Mouse (Mus musculus) embryonic facial prominence, embryonic 13.5 days (tissue): ENCODE data around the gene Gstt2. TPM values are rescaled to one million over a fixed set of nuclear protein-coding genes. Genes with fewer than 3 reads are reported as not detected.

Source experiments
- ATAC-seq: fragments of 200-750 bp; cut with Nextera tagmentation; 2 replicates; pipeline ENCODE4 v1.8.0; 2017; ENCODE audit warnings: low read depth; ENCODE audit not compliant: insufficient number of reproducible peaks, insufficient read depth, low FRiP score, low TSS enrichment
- H3K27ac ChIP-seq: fragments of 300-500 bp; sonication (generic); 2 replicates; pipeline ENCODE4 v1.5.1; 2015; ENCODE audit warnings: moderate library complexity, mild to moderate bottlenecking, inconsistent platforms
- H3K27me3 ChIP-seq: fragments of 300-500 bp; sonication (generic); 2 replicates; pipeline ENCODE4 v1.6.1; 2015; ENCODE audit warnings: mild to moderate bottlenecking, inconsistent platforms
- H3K36me3 ChIP-seq: fragments of 300-500 bp; sonication (generic); 2 replicates; pipeline ENCODE4 v1.6.1; 2015; ENCODE audit warnings: mild to moderate bottlenecking, inconsistent platforms
- H3K4me1 ChIP-seq: fragments of 300-500 bp; sonication (generic); 2 replicates; pipeline ENCODE4 v1.6.1; 2015; ENCODE audit warnings: inconsistent platforms
- H3K4me2 ChIP-seq: fragments of 300-500 bp; sonication (generic); 2 replicates; pipeline ENCODE4 v1.6.1; 2015; ENCODE audit warnings: moderate library complexity, mild to moderate bottlenecking, inconsistent platforms
- H3K4me3 ChIP-seq: fragments of 300-500 bp; sonication (generic); 2 replicates; pipeline ENCODE4 v1.5.1; 2015; ENCODE audit warnings: mild to moderate bottlenecking, inconsistent platforms
- H3K9ac ChIP-seq: fragments of 300-500 bp; sonication (generic); 2 replicates; pipeline ENCODE4 v1.6.1; 2015; ENCODE audit warnings: mild to moderate bottlenecking, inconsistent platforms
- H3K9me3 ChIP-seq: fragments of 300-500 bp; sonication (generic); 2 replicates; pipeline ENCODE4 v1.6.1; 2016; ENCODE audit warnings: inconsistent platforms
- WGBS: fragments of 180-500 bp; shearing (Covaris S2); methylation state at CpG from one replicate; pipeline ENCODE4 v1.1.7; 2015; ENCODE audit warnings: mixed read lengths; 5-methylcytosine and 5-hydroxymethylcytosine counted together
- polyA plus RNA-seq: library from polyadenylated mRNA; unstranded; fragments of >200 nt; fragmentation: Nextera tagmentation; extraction: Ambion mirVana; gene quantifications from 2 replicates; pipeline ENCODE4 v1.2.1, GENCODE M21; 2015

The Gstt2 gene
- 5.9 and 9.1 TPM in 2 replicates for polyA plus RNA-seq

DNA sequence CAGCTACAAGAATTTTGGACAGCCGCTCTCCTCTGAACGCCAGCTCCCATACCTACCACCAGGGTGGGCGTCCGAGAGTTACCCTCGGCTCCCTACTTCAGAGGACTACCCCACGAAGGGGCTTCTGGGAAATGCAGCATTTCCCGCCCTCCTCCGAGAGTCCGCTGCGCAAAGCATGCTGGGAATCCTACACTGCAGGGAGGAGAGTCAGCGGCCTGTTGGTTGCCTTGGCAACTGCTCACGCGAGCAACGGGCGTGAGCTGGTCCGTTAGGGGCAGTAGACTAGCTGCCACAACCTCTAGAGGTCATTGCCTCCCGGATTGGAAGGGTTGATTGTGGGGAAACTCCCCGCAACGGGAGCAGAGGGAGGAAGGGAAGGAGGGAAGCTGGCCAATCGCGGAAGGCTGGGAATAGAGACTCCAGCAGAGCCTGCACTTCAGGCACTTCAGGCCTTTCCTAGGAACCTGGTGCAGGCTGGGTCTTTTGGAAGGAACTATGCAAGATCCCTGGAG is at the start of gene Gstt2:
TSS of gene Gstt2 (minus strand) at position 177 of the 512 bp plus-strand sequence.
- Histone ChIP-seq H3K27ac (peak within 1 kb of the TSS; percentile 90), H3K27me3 (peaks cover 19% of the 10 kb centered on the region; the same call in 1 of the 2 replicates), H3K9ac (peak within 1 kb of the TSS; percentile 72), H3K36me3 (no peaks in the 10 kb centered on the region), H3K4me2 (peak within 1 kb of the TSS; percentile 63), H3K4me1 (peaks cover 49% of the 10 kb centered on the region), H3K4me3 (peak within 1 kb of the TSS; percentile 50), H3K9me3 (no peaks in the 10 kb centered on the region)
- under 1% methylated on average over 21 of the region's 21 CpGs for WGBS
- ATAC-seq, result peak; percentile 87

DNA sequence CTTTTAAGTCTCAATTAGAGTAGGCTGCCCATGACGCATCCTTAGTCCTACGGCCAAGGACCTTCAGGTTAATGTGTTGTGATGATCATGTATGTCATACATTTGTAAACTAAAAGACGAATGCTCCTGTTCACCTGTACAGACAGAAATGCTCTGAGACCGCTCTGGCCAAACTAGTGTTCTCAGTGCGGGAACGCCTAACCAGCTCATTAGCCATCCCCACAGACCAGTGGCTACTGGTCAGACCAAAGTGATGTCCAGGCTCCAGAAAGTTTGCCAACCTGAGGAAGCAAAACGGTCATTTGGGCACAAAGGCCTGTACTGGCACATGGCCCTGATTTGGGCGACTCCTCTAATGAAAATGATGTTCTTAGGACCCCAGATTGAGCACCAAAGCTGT is 47.5 kb upstream of the Gstt2 start:
- peaks cover 32% of the 10 kb centered on the region for H3K4me1 ChIP-seq
- ATAC-seq, result no peak
- WGBS, result 91% methylated on average over 8 of the region's 8 CpGs

DNA sequence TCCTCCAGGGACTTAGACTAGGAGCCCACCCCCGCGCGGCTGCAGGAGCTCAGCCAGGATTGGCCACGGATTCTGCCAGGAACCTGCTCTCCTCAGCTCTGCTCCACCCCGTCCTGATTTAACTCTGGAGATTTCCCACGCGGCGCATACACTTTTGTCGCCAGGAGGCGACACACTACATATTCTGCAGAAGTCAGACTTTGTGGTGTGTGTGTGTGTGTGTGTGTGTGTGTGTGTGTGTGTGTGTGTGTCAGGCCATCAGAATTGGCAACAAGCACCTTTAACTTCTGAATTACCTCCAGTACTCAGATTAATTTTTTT is 46.0 kb upstream of the Gstt2 start:
- Histone ChIP-seq H3K4me2 (peak overlapping the region; percentile 47), H3K4me3 (peak overlapping the region; percentile 3; the same call in 1 of the 2 replicates), H3K36me3 (no peaks in the 10 kb centered on the region), H3K9me3 (no peaks in the 10 kb centered on the region), H3K9ac (no peak overlapping the region), H3K27me3 (no peaks in the 10 kb centered on the region), H3K27ac (peak overlapping the region; percentile 55), H3K4me1 (peaks cover 26% of the 10 kb centered on the region)
- peak; percentile 52; the same call in 1 of the 2 replicates for ATAC-seq
- WGBS, result under 1% methylated on average over 10 of the region's 10 CpGs

More for the DNA sequence above, 47.5 kb upstream of the Gstt2 start:
- no peak overlapping the region for H3K9ac ChIP-seq
- H3K9me3 ChIP-seq, result no peaks in the 10 kb centered on the region
- no peak overlapping the region for H3K4me3 ChIP-seq
- no peaks in the 10 kb centered on the region for H3K27me3 ChIP-seq
- no peak overlapping the region for H3K4me2 ChIP-seq
- no peaks in the 10 kb centered on the region for H3K36me3 ChIP-seq
- H3K27ac ChIP-seq, result no peak overlapping the region

DNA sequence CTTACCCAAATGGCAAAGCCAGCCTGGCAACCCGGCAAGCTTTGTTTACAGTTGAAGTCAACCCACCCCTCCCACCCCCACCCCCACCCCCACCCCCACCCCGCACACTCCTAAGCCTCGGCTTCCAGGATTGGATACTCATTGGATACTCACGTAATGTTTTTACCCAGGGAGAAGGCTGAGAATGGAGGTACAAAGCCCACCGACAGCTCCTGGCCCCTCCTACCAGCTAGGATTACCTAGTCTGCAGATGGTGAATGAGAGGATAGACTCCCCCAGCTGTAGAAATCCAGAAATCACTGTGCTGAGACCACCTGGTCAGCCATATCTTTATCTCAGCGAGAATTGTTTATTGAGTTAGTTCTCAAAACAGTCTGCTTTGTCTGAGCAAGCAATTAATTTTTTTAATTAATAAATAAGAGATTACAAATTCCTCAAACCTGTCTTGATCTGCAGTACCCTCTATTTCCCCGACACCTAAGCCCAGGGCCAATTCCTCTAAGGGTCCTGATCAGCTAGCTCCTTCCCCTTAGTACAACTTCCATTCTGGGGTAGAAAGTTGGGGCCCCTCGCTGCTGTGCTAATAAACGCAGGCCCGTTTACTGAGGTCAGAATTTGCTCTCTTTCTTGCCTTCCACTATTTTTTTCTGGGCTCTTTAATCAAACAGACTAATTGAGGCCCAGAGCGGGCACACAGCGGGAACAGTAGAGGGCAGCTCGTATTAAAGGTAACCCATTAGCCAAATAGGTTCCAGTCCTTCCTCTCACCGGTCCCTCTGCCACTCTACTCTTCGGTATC is 45.4 kb upstream of the Gstt2 start:
- Histone ChIP-seq H3K4me3 (peak overlapping the region; percentile 3; the same call in 1 of the 2 replicates), H3K27ac (peak overlapping the region; percentile 83)

DNA sequence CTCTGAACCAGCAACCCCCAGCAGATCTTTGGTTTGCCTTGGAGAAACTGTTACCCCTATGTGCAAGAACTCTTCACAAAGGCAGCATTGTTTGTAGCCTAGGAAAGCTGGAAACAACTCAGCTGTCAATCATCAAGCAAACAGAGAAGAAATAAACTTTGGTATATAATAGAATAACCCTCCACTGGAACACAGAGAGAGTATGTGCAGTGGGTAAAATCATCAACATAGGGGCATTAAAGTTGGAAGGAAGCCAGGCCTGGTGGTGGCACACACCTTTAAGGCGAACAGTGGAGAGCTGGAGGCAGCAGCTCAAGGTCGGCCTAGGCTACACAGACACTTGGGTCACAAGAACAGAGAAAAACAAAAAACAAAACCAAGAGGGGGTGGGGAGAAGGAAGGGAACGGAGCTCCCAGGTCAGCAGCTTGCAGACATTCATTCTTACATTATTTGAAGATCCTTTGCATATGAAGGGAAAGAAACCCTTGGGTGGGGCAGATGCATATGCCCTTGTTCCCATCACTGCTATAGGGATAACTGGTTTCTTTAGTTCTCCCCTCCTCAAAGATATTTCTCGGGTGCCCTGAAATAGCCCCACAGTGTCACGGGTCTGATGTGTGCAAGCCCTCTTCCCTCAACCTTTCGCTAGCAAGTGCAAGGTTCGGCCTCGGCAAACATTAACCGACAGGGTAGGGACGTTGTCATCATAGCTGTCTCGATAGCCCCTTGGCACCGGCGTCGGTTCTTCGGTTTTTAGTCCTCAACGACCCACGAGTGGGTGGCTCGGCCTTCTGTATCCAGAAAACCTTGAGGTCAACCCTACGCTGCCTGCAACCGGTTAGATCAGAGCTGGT is 44.6 kb upstream of the Gstt2 start:
- 15% methylated on average over 20 of the region's 20 CpGs for WGBS
- Histone ChIP-seq H3K9me3 (no peaks in the 10 kb centered on the region), H3K4me2 (peak overlapping the region; percentile 47), H3K4me3 (no peak overlapping the region), H3K27ac (peak overlapping the region; percentile 83), H3K36me3 (no peaks in the 10 kb centered on the region), H3K4me1 (peaks cover 23% of the 10 kb centered on the region), H3K27me3 (no peaks in the 10 kb centered on the region), H3K9ac (0 out of 2 replicates have a peak overlapping the region, but pooled peaks have one; percentile 16)
- 0 out of 2 replicates have a peak, but pooled peaks have one; percentile 27 for ATAC-seq

More for the DNA sequence above, 45.4 kb upstream of the Gstt2 start:
- H3K4me2 ChIP-seq, result peak overlapping the region; percentile 47
- WGBS, result 5% methylated on average over 15 of the region's 15 CpGs
- H3K9ac ChIP-seq, result no peak overlapping the region
- H3K4me1 ChIP-seq, result peaks cover 26% of the 10 kb centered on the region
- no peaks in the 10 kb centered on the region for H3K27me3 ChIP-seq
- no peak for ATAC-seq
- no peaks in the 10 kb centered on the region for H3K9me3 ChIP-seq
- no peaks in the 10 kb centered on the region for H3K36me3 ChIP-seq

DNA sequence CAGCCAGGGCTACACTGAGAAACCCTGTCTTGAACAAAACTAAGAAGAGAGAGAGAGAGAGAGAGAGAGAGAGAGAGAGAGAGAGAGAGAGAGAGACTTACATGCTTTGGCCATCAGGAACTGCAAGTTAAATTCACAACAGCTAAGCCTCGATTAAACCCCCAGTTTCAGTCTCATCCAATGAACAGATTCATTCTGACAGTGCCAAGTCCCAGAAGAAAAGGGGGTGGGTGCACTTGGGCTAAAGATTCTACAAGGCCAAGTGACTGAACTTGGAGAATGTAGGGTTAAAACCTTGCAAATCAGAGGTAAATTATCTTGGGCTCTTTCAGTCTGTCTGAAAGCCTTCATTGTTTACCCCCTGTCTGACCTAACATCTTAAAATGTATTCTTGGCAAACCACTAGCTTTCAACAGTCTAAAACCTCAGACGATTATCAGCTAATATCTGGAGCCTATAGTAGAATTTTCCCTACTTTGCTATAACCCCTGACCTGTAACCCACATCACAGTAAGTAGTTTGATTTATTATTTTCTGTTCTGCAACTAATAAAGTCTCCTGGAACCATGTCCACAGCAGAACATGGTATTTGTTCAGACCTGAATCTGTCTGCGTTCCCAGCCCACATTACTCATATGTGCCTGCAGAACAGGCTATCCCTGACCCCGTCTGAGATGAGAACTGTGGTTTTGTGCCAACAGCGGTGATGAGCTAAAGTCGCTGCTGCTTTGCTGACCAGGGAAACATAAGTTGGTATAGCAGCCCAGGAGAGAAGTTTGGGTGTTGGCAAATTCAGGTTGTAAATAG is 43.8 kb upstream of the Gstt2 start:
- no peaks in the 10 kb centered on the region for H3K9me3 ChIP-seq
- H3K4me2 ChIP-seq, result no peak overlapping the region
- no peak overlapping the region for H3K4me3 ChIP-seq
- no peaks in the 10 kb centered on the region for H3K36me3 ChIP-seq
- peak overlapping the region; percentile 83 for H3K27ac ChIP-seq
- H3K9ac ChIP-seq, result 0 out of 2 replicates have a peak overlapping the region, but pooled peaks have one; percentile 16
- ATAC-seq, result 0 out of 2 replicates have a peak, but pooled peaks have one; percentile 15
- 29% methylated on average over 6 of the region's 6 CpGs for WGBS
- no peaks in the 10 kb centered on the region for H3K27me3 ChIP-seq
- H3K4me1 ChIP-seq, result peaks cover 19% of the 10 kb centered on the region

DNA sequence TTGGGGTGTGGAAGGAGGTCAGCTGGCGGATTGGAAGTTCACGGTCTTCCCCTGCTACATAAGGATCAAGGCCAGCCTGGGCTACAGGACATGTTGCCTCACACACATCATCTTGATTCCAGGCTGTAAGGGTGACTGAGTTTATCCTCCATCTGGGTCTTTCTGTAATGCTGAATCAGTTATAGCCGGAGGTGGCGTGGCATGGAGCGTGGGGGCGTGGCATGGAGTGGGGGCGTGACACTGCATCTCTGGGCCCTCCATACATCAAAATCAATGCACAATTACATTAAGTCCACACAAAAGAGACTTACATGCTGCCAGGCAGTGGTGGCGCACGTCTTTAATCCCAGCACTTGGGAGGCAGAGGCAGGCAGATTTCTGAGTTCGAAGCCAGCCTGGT is 43.1 kb upstream of the Gstt2 start:
- Histone ChIP-seq H3K27ac (peak overlapping the region; percentile 83; the same call in 1 of the 2 replicates), H3K9me3 (no peaks in the 10 kb centered on the region), H3K27me3 (no peaks in the 10 kb centered on the region), H3K4me3 (no peak overlapping the region), H3K9ac (no peak overlapping the region), H3K4me2 (no peak overlapping the region), H3K4me1 (peaks cover 19% of the 10 kb centered on the region), H3K36me3 (no peaks in the 10 kb centered on the region)
- WGBS, result 93% methylated on average over 10 of the region's 10 CpGs
- no peak for ATAC-seq

DNA sequence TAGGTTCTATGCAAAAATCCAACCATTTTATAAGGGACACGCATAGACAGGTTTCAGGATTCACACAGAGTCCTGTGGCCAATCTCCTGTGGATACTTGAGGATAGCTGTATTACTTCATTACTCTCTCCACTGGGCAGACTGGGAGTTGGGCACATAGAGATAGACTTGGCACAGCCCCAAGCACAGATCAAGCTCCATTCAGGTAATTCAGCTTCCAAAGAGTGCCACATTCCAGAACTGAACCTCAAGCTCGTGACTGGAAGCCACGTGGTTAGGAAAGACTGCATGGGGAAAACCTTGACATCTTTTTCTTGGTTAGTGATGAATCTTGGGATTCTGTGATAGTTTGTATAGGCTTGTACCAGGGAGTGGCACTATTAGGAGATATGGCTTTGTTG is 41.6 kb upstream of the Gstt2 start:
- no peaks in the 10 kb centered on the region for H3K36me3 ChIP-seq
- no peaks in the 10 kb centered on the region for H3K9me3 ChIP-seq
- ATAC-seq, result no peak
- H3K27ac ChIP-seq, result no peak overlapping the region
- no peaks in the 10 kb centered on the region for H3K27me3 ChIP-seq
- peaks cover 22% of the 10 kb centered on the region for H3K4me1 ChIP-seq
- no peak overlapping the region for H3K4me3 ChIP-seq
- no peak overlapping the region for H3K4me2 ChIP-seq
- no peak overlapping the region for H3K9ac ChIP-seq
- WGBS, result 77% methylated on average over 3 of the region's 3 CpGs

DNA sequence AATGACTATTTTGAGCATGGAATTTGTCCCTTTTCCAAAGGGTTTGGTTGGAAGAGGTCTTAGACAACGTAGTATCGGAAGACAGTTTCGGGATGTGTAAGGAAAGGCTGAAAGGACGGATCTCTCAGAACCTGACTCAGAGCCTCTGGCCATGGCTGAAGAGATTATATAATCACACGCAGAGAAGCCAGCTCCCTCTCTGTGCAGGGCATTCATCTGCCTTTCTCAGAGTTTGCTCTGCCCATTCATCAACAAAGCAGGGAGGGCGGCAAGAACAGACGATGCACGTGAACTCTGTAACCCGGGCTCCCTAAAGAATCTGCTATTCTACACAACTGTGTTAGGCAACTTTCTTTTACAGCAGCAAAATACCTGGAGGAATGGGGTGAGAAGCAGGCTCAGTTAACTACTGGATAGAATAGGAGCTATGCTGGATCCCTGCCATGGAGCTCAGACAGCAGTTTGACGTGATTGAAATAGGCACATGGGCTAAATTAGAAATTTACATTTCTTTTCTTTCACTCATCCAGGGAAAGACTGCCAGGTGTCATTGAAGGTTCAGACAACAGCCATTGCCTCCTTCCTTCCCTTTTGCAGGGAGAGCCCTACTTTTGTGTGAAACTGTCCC is 36.4 kb upstream of the Gstt2 start:
- Histone ChIP-seq H3K4me2 (peak overlapping the region; percentile 67), H3K9me3 (no peaks in the 10 kb centered on the region), H3K4me1 (peaks cover 12% of the 10 kb centered on the region), H3K36me3 (no peaks in the 10 kb centered on the region), H3K4me3 (peak overlapping the region; percentile 36), H3K9ac (peak overlapping the region; percentile 59), H3K27ac (peak overlapping the region; percentile 71; the same call in 1 of the 2 replicates), H3K27me3 (no peaks in the 10 kb centered on the region)
- WGBS, result 26% methylated on average over 10 of the region's 10 CpGs
- ATAC-seq, result no peak

DNA sequence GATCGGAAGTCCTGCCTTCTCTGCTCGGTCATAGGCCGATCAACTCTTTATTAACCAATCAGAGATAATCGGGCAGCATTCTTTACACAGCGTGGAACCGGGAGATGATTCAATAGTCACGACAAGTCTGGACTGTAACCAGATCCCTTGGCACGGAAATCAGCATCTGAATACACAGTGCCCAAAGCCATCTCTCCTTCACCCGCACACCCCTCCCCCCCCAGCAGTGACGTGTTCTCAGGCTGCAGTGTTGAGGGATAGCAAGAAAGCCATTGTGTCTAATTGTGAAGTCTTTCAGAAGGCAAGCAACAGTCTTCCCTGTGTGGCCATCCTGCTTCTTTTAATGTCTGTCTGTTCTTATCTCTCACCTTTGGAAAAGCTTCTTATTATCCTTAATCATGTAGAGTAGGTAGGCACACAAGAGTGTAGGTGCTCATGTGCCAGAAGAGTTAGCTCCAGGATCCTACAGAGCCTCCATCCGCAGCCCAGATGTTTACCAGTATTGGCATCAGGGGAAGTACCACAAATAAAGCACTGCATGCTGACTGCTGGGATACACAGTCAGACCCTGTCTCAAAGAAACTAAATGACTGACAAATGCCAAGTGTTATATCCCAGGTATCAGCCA is 35.8 kb upstream of the Gstt2 start:
- peak overlapping the region; percentile 67 for H3K4me2 ChIP-seq
- H3K9me3 ChIP-seq, result no peaks in the 10 kb centered on the region
- peak overlapping the region; percentile 36 for H3K4me3 ChIP-seq
- no peaks in the 10 kb centered on the region for H3K27me3 ChIP-seq
- peak; percentile 97 for ATAC-seq
- WGBS, result 2% methylated on average over 11 of the region's 11 CpGs
- peak overlapping the region; percentile 59 for H3K9ac ChIP-seq
- no peaks in the 10 kb centered on the region for H3K36me3 ChIP-seq
- peaks cover 12% of the 10 kb centered on the region for H3K4me1 ChIP-seq
- peak overlapping the region; percentile 71 for H3K27ac ChIP-seq
